Mouse (Mus musculus): ENCODE measurements around the gene Erap1. TPM values are rescaled to one million over a fixed set of nuclear protein-coding genes. Genes with fewer than 3 reads are reported as not detected.

Gene Erap1
- polyA plus RNA-seq (2014; fragmentation: Illumina TruSeq; extraction: RNeasy Lipid Tissue Mini Kit (QIAGEN cat#74804); ENCODE audit: low read depth, low replicate concordance) = 18.9 TPM

GRCm38 (mm10) chr13:74638793-74639711 is at the start of gene Erap1:
Erap1 (plus strand) TSS chr13:74639568.

Other genes starting within 250 kb of the Erap1 start
- gene Zfp72, start 248.7 kb upstream of the Erap1 start, polyA plus RNA-seq (2014; fragmentation: Illumina TruSeq; extraction: RNeasy Lipid Tissue Mini Kit (QIAGEN cat#74804); ENCODE audit: low read depth, low replicate concordance) = 62.6 TPM
- gene Ftl1-ps1, start 239.9 kb upstream of the Erap1 start, polyA plus RNA-seq (2014; fragmentation: Illumina TruSeq; extraction: RNeasy Lipid Tissue Mini Kit (QIAGEN cat#74804); ENCODE audit: low read depth, low replicate concordance) = 0.49 TPM
- 8.0 TPM for gene Zfp825, start 145.6 kb upstream of the Erap1 start, polyA plus RNA-seq (2014; fragmentation: Illumina TruSeq; extraction: RNeasy Lipid Tissue Mini Kit (QIAGEN cat#74804); ENCODE audit: low read depth, low replicate concordance)
- gene Cast, start 169.2 kb downstream of the Erap1 start, polyA plus RNA-seq (2014; fragmentation: Illumina TruSeq; extraction: RNeasy Lipid Tissue Mini Kit (QIAGEN cat#74804); ENCODE audit: low read depth, low replicate concordance) = 545 TPM

All from testis, adult 10 weeks (tissue).